Mouse (Mus musculus) kidney, adult 2 months (tissue): ENCODE results near the gene Pde8b. TPM values are rescaled to one million over a fixed set of nuclear protein-coding genes. Genes with fewer than 3 reads are reported as not detected.

Experiments used
- DNase-seq: peaks from one replicate; pipeline ENCODE4 v3.0.0; 2021
- H3K27ac ChIP-seq: fragments of 200-500 bp; 2 replicates; pipeline ENCODE4 v1.5.1; 2012; ENCODE audit warnings: low read depth, low read length, control low read depth, inconsistent platforms; ENCODE audit not compliant: insufficient read depth
- H3K27me3 ChIP-seq: fragments of 200-500 bp; replicated peaks from 2 replicates; pipeline ENCODE4 v1.6.1; 2012; ENCODE audit warnings: mild to moderate bottlenecking, moderate library complexity, low read length, inconsistent platforms; ENCODE audit not compliant: control insufficient read depth, insufficient read depth
- H3K36me3 ChIP-seq: fragments of 200-500 bp; 2 replicates; pipeline ENCODE4 v1.6.1; 2012; ENCODE audit warnings: mild to moderate bottlenecking, moderate library complexity, low read length, inconsistent platforms; ENCODE audit not compliant: control insufficient read depth, insufficient read depth
- H3K4me1 ChIP-seq: fragments of 200-500 bp; 2 replicates; pipeline ENCODE4 v1.6.1; 2011; ENCODE audit warnings: low read length; ENCODE audit not compliant: control insufficient read depth, insufficient read depth
- H3K4me3 ChIP-seq: fragments of 200-500 bp; 2 replicates; pipeline ENCODE4 v1.5.1; 2011; ENCODE audit warnings: mild to moderate bottlenecking, low read depth, low read length, control low read depth; ENCODE audit not compliant: insufficient read depth
- CTCF ChIP-seq: fragments of 200-500 bp; conservative IDR thresholded peaks from 2 replicates; pipeline ENCODE4 v1.5.1; 2011; ENCODE audit warnings: low read depth, mild to moderate bottlenecking, control low read depth, low read length, moderate library complexity, mixed read lengths; ENCODE audit not compliant: insufficient read depth, insufficient read length
- POLR2A ChIP-seq: fragments of 200-500 bp; IDR thresholded peaks from one replicate; pipeline ENCODE4 v1.6.1; 2011; ENCODE audit warnings: low read depth, low read length, control low read depth
- WGBS: fragments of 180-500 bp; shearing (Covaris S2); methylation state at CpG from one replicate; pipeline ENCODE4 v1.1.7; 2018; 5-methylcytosine and 5-hydroxymethylcytosine counted together
- polyA plus RNA-seq: library from polyadenylated mRNA; depleted of rRNA; stranded (reverse); fragments of >200 nt; gene quantifications from 2 replicates; pipeline ENCODE4 v1.2.3, GENCODE M21; 2012

The Pde8b gene
- polyA plus RNA-seq, 1 experiment, result 10.1 TPM

DNA sequence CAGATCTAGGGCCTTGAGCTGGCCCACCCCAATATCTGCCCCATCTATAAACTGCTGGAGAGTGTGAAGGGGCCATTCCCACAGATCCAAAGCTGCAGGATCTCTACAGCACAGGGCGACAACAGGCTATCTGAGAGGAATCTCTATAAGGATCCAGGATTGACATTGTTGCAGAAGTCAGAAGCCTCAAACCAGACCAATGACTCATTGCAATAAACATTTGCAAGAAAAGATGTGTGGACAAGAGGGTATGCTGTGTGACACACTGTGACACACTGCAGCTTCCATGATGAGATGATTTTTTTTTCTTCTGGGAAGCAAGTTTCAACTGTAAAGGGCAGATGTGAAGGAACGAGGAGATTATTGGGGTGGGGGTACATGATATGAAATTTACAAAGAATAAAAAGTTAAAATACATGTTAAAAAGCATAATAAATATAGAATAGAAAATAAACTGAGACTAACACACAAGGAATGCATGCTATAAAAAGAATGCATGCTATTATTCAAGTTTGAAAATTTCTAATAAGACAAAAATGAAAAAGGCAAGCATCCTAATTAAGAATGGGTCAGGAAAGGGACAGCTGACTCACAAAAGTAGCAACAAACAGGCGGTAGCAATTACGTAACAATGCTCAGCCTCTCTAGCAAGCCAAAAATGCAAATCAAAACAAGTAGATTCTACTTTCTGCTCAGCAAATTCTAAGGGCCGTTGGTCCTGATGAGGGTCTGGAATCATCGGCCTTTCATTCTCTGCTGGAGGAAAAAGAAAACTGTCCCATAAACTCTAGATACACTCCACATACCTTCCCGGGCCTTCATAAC is 114.6 kb downstream of the Pde8b start:
- H3K36me3 ChIP-seq, result no peaks in the 10 kb centered on the region
- H3K4me1 ChIP-seq, result no peaks in the 10 kb centered on the region
- peak; percentile 43 for DNase-seq
- WGBS, result 79% methylated on average over 7 of the region's 7 CpGs
- no peak for TF ChIP-seq POLR2A
- no peak for TF ChIP-seq CTCF
- H3K27me3 ChIP-seq, result no peaks in the 10 kb centered on the region
- no peak overlapping the region for H3K4me3 ChIP-seq
- H3K27ac ChIP-seq, result peak overlapping the region; percentile 71

DNA sequence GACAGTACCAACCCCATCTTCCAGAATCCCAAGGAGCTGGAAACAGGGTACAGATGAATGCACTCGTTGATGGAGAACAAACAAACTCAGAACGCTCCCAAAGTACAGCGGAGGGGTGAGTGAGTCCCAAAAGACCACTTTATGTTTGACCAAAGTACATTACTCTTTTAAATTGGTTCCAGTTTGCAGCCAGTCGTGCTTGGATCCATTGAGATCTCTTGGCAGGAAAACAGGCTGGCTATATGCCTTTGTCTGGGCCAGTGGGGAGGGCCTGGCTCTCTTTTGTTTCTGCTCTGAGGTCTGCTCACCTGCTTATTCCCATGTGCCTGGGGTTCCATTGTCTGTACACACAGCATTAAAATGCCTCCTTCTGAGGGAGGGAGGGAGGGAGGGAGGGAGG is 118.3 kb downstream of the Pde8b start:
- Histone ChIP-seq H3K27me3 (no peaks in the 10 kb centered on the region), H3K4me3 (no peak overlapping the region), H3K27ac (no peak overlapping the region), H3K4me1 (no peaks in the 10 kb centered on the region), H3K36me3 (no peaks in the 10 kb centered on the region)
- no peak for DNase-seq
- TF ChIP-seq CTCF, result no peak
- WGBS, result 65% methylated on average over 4 of the region's 4 CpGs

GRCm38 (mm10) chr13:95131041-95131440 is 119.1 kb downstream of the Pde8b start:
- no peak overlapping the region for H3K4me3 ChIP-seq
- TF ChIP-seq CTCF, result no peak
- no peak for TF ChIP-seq POLR2A
- no peaks in the 10 kb centered on the region for H3K4me1 ChIP-seq
- 57% methylated on average over 1 of the region's 1 CpGs for WGBS
- peak; percentile 20 for DNase-seq
- H3K27ac ChIP-seq, result peak overlapping the region; percentile 20; the same call in 1 of the 2 replicates
- H3K36me3 ChIP-seq, result no peaks in the 10 kb centered on the region
- H3K27me3 ChIP-seq, result no peaks in the 10 kb centered on the region

DNA sequence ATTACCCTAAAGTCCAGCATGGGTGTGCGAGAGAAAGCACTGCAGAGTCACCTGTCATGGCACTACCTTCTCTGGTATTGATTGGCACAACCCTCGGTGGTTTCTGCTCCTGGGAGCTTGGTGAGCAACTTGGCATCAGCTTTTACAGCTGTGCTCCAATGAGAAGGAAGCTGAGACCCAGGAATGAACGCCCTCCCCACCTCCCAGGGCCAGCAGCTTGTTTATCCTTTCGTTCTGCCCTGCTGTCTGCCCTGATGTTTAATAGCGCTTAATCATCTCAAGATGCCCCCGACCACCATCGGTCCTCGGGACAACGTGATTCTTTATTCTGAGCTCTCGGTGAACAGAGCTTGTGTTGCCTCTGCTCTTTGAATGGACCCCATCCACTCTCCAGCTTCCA is 122.8 kb downstream of the Pde8b start:
- Histone ChIP-seq H3K36me3 (no peaks in the 10 kb centered on the region), H3K27me3 (no peaks in the 10 kb centered on the region), H3K27ac (no peak overlapping the region), H3K4me3 (no peak overlapping the region), H3K4me1 (no peaks in the 10 kb centered on the region)
- no peak for DNase-seq
- TF ChIP-seq CTCF (no peak), POLR2A (no peak)
- 79% methylated on average over 10 of the region's 10 CpGs for WGBS

GRCm38 (mm10) chr13:95126801-95127200 is 123.3 kb downstream of the Pde8b start:
- DNase-seq, result no peak
- Histone ChIP-seq H3K36me3 (no peaks in the 10 kb centered on the region), H3K4me3 (no peak overlapping the region), H3K27me3 (no peaks in the 10 kb centered on the region), H3K27ac (no peak overlapping the region), H3K4me1 (no peaks in the 10 kb centered on the region)
- no peak for TF ChIP-seq CTCF
- TF ChIP-seq POLR2A, result no peak
- WGBS, result 83% methylated on average over 10 of the region's 10 CpGs

- 81% methylated on average over 4 of the region's 4 CpGs for WGBS
- no peak for TF ChIP-seq CTCF
- TF ChIP-seq POLR2A, result no peak
These were observed 124.5 kb downstream of the Pde8b start for GRCm38 (mm10) chr13:95125546-95126215.

DNA sequence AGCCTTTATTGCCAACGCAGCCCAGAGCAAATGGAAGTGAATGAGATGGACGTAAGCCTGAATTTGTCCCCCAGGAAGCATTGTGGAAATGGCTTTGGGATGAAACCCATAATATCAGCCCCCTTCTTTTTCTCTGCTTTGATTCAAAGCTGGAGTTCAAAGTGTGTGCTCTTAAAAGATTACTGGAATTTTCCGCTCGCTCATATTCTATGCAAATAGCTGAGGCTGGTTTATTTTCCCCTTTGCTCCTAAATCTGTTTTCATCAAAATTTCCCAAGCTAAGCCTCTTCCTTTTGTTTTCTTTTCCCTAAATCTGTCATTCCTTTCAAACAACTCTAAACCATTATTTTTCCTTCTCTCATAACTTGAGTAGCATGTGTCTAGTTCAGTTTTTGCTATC is 129.6 kb downstream of the Pde8b start:
- Histone ChIP-seq H3K27ac (peak overlapping the region; percentile 67), H3K27me3 (no peaks in the 10 kb centered on the region), H3K36me3 (no peaks in the 10 kb centered on the region), H3K4me1 (no peaks in the 10 kb centered on the region), H3K4me3 (no peak overlapping the region)
- peak; percentile 38 for DNase-seq
- 62% methylated on average over 4 of the region's 4 CpGs for WGBS
- TF ChIP-seq CTCF (no peak), POLR2A (no peak)

More at GRCm38 (mm10) chr13:95125546-95126215, 124.5 kb downstream of the Pde8b start:
- peak; percentile 21 for DNase-seq
- no peak overlapping the region for H3K27ac ChIP-seq
- H3K4me1 ChIP-seq, result no peaks in the 10 kb centered on the region
- no peak overlapping the region for H3K4me3 ChIP-seq
- no peaks in the 10 kb centered on the region for H3K36me3 ChIP-seq
- no peaks in the 10 kb centered on the region for H3K27me3 ChIP-seq
